Mouse (Mus musculus) embryonic stem cell, embryonic (primary cell): ENCODE results near the gene Tnfrsf11a.

Experiments
- CTCF ChIA-PET, 4 experiments: fragments of 300-600 bp in 2 of 4; fragments of 350-600 bp in 2 of 4; sonication (Branson Sonifier 250); formaldehyde crosslinking; loops; one replicate each; lab custom pipeline; 2022; ENCODE audit warnings: inconsistent platforms in 2 of 4; lab: Charles Lee
- POLR2A ChIA-PET, 4 experiments: fragments of 300-600 bp in 2 of 4; fragments of 350-600 bp in 2 of 4; sonication (Branson Sonifier 250); formaldehyde crosslinking; loops; one replicate each; lab custom pipeline; 2022; ENCODE audit warnings: antibody characterized with exemption in 4 of 4, inconsistent platforms in 1 of 4; lab: Charles Lee

The Tnfrsf11a gene

GRCm38 (mm10) chr1:105814402-105815270 lies 34.1 kb downstream of the Tnfrsf11a start:
- POLR2A ChIA-PET, result interaction anchor here in 1 of 4 experiments (0.5 kb wide), 1 partner anchor 505 kb away, joined by 3 read pairs; no protein-coding TSS in a partner anchor
- CTCF ChIA-PET, result no interaction called here

- ChIA-PET CTCF (no interaction called here), POLR2A (interaction anchor here in 1 of 4 experiments (1.8 kb wide), 1 partner anchor 10 kb away, joined by 4 read pairs; no protein-coding TSS in a partner anchor)
Measured at GRCm38 (mm10) chr1:105815310-105815709, 34.8 kb downstream of the Tnfrsf11a start.

GRCm38 (mm10) chr1:105815736-105816135 lies 35.2 kb downstream of the Tnfrsf11a start:
- CTCF ChIA-PET, result no interaction called here
- POLR2A ChIA-PET, result interaction anchor here in 1 of 4 experiments (1.8 kb wide), 1 partner anchor 10 kb away, joined by 4 read pairs; no protein-coding TSS in a partner anchor

- ChIA-PET CTCF (interaction anchor here in 1 of 4 experiments (0.5 kb wide), 1 partner anchor 99 kb away, joined by 4 read pairs; no protein-coding TSS in a partner anchor), POLR2A (no interaction called here)
Measured at GRCm38 (mm10) chr1:105819031-105819430, 38.5 kb downstream of the Tnfrsf11a start.

GRCm38 (mm10) chr1:105819740-105820139 lies 39.2 kb downstream of the Tnfrsf11a start:
- CTCF ChIA-PET, result no interaction called here
- POLR2A ChIA-PET, result no interaction called here

- ChIA-PET POLR2A (no interaction called here), CTCF (no interaction called here)
Measured at GRCm38 (mm10) chr1:105824356-105824755, 43.8 kb downstream of the Tnfrsf11a start.

- POLR2A ChIA-PET, result interaction anchor here in 1 of 4 experiments (1.2 kb wide), 1 partner anchor 146 kb away, joined by 3 read pairs; no protein-coding TSS in a partner anchor
- CTCF ChIA-PET, result no interaction called here
Measured at GRCm38 (mm10) chr1:105824980-105825379, 44.5 kb downstream of the Tnfrsf11a start.

- CTCF ChIA-PET, result no interaction called here
- POLR2A ChIA-PET, result no interaction called here
Measured at GRCm38 (mm10) chr1:105827374-105827773, 46.9 kb downstream of the Tnfrsf11a start.

GRCm38 (mm10) chr1:105827786-105828345 lies 47.3 kb downstream of the Tnfrsf11a start:
- POLR2A ChIA-PET, result no interaction called here
- CTCF ChIA-PET, result interaction anchor here in 1 of 4 experiments (0.6 kb wide), 1 partner anchor 13 kb away, joined by 3 read pairs; no protein-coding TSS in a partner anchor

GRCm38 (mm10) chr1:105829171-105829570 lies 48.7 kb downstream of the Tnfrsf11a start:
- CTCF ChIA-PET, result no interaction called here
- POLR2A ChIA-PET, result no interaction called here

- POLR2A ChIA-PET, result no interaction called here
- CTCF ChIA-PET, result no interaction called here
Measured at GRCm38 (mm10) chr1:105832784-105833183, 52.3 kb downstream of the Tnfrsf11a start.

- ChIA-PET POLR2A (interaction anchor here in 1 of 4 experiments (1.1 kb wide), 1 partner anchor 12 kb away, joined by 3 read pairs; no protein-coding TSS in a partner anchor), CTCF (no interaction called here)
Measured at GRCm38 (mm10) chr1:105842950-105843349, 62.4 kb downstream of the Tnfrsf11a start.

GRCm38 (mm10) chr1:105843386-105843785 lies 62.9 kb downstream of the Tnfrsf11a start:
- POLR2A ChIA-PET, result no interaction called here

GRCm38 (mm10) chr1:105843856-105844255 lies 63.3 kb downstream of the Tnfrsf11a start:
- POLR2A ChIA-PET, result no interaction called here
- CTCF ChIA-PET, result no interaction called here

More at GRCm38 (mm10) chr1:105843386-105843785, 62.9 kb downstream of the Tnfrsf11a start:
- CTCF ChIA-PET, result no interaction called here

- CTCF ChIA-PET, result no interaction called here
Measured at GRCm38 (mm10) chr1:105844341-105845006, 64.0 kb downstream of the Tnfrsf11a start.

GRCm38 (mm10) chr1:105846431-105846830 lies 65.9 kb downstream of the Tnfrsf11a start:
- ChIA-PET CTCF (no interaction called here), POLR2A (no interaction called here)

More at GRCm38 (mm10) chr1:105844341-105845006, 64.0 kb downstream of the Tnfrsf11a start:
- POLR2A ChIA-PET, result no interaction called here

- ChIA-PET POLR2A (no interaction called here), CTCF (interaction anchor here in 1 of 4 experiments (0.6 kb wide), 1 partner anchor 297 kb away, joined by 6 read pairs; no protein-coding TSS in a partner anchor)
Measured at GRCm38 (mm10) chr1:105848806-105849205, 68.3 kb downstream of the Tnfrsf11a start.

- ChIA-PET POLR2A (no interaction called here), CTCF (no interaction called here)
Measured at GRCm38 (mm10) chr1:105851341-105851740, 70.8 kb downstream of the Tnfrsf11a start.

- POLR2A ChIA-PET, result no interaction called here
Measured at GRCm38 (mm10) chr1:105859740-105860139, 79.2 kb downstream of the Tnfrsf11a start.

More at GRCm38 (mm10) chr1:105859740-105860139, 79.2 kb downstream of the Tnfrsf11a start:
- CTCF ChIA-PET, result no interaction called here
